Mouse (Mus musculus) adrenal gland, postnatal 4 days (tissue): ENCODE data around the gene Nenf. TPM values are rescaled to one million over a fixed set of nuclear protein-coding genes. Genes with fewer than 3 reads are reported as not detected.

Source experiments
- DNase-seq, 2 experiments: peaks; one replicate each; pipeline ENCODE4 v3.0.0; 2021 to 2022; ENCODE audit warnings: low spot score in 2 of 2, mixed read lengths in 2 of 2
- total RNA-seq, 2 experiments: library from RNA; stranded (reverse); gene quantifications; 2 replicates each; pipeline ENCODE4 v1.2.3; 2021

Gene Nenf
- total RNA-seq, 2 experiments from 2014 or later: 127 to 129 TPM

DNA sequence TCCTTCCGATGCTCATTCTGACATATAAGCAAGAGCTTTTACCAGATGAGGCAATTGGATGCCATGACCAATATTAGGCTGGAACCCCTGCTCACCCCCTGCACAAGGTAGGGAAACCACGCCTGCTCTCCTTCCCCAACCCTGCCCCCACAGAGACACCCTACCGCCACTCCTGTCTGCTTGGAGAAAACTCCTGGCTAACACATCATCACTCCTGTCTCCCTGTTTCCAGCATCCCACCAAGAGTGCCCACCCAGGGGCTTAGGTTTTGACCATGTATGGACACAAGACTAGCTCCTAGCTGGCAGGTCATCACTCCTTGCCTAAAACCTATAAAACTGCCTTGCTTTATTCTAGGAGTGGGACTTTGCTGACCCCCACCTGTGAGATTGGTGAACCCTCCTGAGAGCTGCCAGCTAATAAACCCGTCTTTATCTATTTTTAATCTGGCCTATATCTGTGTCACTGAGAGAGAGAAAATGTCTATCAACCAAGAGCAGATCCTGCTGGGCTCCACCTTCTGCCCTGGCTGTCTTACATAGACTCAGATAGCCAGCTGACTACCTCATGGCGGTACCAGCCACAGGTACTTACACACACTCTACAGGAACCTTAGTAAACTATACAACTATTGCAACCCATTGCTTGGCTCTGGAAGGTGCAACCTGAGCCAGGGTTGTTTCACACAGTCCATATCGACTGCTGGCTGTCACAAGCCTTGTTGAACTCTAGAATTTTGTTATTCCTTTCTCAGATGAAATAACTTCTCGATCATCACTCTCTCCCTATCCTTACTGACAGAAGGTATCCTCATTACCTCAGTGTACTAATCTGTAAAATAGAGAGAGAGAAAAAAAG lies 7.0 kb upstream of the Nenf start:
- DNase-seq: no peak

DNA sequence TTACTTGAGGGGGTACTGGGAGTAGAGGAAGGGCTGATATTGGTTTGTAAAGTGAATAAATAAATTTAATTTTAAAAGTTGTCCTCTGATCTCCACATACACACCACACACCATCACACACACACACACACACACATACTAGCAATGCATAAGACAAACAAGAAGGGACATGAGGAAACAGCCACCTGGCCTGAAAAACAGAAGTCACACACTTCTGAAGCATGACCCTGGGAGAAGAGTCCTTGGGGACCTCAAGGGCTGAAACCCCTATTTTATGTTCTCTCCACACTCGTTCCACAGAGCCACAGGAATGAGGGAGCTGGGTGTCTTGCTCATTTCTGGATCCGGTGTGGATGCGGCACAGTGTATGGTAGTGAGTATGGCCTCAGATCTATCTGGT lies 5.4 kb upstream of the Nenf start:
- DNase-seq: no peak

DNA sequence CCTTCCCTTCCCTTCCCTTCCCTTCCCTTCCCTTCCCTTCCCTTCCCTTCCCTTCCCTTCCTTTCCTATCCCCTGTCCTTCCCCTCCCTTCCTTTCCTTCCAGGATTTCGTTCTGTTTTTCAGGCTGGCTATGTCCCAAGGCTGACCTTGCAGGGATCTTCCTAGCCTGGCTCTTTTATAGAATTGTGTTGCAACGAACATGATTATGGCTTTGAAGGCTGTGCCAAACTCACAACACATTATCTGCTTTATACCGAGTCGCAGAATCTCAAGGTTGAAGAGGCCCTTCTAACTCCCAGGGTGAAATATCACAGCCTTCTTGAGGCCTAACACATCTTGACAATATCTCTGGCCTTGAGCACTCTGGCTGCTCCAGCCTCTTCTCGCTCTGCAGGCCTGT lies 692 bp upstream of the Nenf start:
- DNase-seq: peak in 1 of 2 experiments; percentile 45

DNA sequence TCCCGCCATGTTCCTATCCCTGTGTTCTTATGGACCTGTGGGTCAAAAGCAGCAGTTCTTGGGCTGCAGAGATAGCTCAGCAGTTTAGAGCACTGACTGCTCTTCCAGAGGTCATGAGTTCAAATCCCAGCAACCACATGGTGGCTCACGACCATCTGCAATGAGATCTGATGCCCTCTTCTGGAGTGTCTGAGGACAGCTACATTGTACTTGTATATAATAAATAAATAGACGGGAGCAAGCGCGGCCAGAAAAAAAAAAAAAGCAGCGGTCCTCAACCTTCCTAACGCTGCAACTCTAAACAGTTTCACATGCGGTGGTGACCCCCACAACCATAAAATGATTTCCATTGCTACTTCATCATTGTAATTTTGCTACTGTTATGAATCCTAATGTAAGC lies 1.2 kb downstream of the Nenf start:
- DNase-seq: no peak

DNA sequence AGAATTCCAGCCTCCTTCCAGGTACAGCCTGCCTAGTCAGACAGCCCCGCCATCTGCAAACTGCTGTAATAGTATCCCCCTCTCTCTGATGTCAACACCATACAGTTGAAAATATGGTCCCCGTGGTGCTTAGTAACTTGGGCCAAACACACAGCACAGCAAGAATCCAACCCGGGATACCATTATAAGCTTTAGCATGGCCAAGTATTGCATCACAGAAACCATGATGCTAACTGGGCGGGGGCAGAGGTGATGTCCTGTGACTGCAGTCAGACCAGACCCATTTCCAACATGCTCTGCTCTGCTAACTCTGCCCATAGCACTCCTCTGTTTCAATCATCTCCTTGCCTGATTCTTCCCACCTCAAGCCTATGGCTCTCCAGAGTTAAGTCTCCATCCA lies 4.1 kb downstream of the Nenf start:
- no peak for DNase-seq

DNA sequence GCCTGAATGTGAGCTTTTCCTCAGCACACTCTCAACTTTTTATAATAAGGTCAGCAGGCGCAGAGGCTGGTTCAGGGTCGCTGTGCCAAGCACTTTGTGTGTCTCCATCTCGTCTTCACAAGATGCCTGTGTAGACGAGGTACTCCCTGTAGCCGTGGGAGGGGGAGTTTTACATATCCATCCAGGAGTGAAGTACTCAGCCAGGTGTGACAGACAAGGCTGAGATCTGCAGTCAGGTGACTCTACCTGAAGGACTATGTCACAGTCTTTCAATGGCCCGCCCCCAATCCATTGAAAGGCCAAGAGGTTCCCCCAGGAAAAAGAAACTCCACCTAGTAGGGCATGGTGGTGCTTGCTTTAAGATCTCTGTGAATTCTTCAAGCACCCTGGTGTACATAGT lies 4.8 kb downstream of the Nenf start:
- no peak for DNase-seq

DNA sequence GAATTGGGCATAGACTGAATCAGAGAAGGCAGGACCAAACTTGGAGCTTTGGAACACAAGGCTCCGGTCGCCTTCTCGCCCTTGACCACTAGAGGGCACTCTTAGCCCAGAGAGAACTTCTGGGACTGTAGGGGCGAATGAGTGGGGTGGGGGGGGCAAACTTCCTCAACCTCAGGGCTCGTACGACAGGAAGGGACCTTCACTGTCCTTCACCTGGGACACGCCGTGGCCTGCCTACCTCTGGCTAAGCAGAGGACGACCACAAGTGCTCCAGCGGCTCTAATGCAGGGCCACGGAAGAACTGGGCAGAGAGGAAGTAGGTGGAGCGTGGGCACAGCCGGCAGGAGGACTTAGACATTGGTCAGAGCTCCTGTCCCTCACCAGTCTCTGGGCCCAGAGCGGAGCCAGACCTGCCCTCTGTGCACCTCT lies 5.5 kb downstream of the Nenf start:
- DNase-seq: peak in 1 of 2 experiments; percentile 70

DNA sequence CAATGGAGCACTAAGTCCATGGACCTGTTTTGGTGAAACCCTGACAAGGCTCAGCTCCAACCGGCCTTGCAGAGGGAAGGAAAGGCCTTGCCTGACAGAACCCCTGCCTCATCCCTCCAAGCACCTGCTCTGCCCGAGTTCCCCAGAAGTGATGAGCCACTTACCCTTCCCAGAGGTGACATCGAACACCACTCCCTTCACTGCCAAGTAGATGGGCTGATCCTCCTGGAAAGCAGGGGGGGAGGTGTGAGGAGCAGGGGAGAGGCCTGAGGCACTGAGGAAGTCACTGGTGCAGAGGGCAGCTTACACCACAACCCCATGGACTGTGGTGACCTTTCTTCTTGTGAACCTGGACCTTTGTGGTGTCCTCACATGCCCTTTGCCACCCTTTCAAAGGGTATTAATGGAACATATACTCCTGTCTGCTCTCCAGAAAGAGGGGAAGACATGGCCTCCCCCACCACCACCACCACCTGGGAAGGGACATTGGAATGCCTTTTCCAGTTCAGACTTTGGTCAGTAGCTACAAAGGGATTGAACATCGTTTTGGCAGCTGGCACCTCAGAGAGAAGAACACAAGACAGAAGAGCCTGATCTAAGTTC lies 6.6 kb downstream of the Nenf start:
- DNase-seq: no peak

DNA sequence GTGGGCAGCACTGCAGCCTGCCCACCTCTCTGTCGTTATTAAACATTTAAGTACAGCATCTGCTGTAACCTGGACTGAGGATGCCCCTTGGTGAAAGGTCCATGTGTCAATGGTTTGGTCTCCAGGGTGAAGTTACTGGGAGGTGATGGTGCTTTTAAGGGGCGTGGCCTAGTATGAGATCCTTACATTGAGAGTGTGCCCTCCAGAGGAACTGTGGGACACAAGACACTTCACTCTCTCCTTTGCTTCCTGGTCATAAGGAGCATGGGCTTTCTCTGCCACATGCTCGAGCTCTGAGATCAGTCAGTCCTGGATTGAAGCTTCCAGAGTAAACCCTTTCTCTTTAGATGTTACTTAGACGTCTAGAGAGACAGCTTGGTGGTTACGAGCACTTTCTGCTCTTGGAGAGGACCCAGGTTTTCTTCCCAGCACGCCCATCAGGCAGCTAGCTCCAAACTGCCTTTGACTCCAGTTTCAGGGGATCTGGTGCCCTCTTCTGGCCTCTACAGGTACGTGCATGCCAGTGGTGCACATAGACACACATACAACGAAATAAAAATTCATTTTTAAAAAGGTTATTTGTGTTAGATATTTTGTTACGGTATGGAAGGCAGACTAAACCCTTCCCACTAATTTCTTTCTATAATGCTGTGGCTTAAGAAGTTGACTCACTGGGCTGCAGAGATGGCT lies 10.1 kb downstream of the Nenf start:
- DNase-seq: no peak

DNA sequence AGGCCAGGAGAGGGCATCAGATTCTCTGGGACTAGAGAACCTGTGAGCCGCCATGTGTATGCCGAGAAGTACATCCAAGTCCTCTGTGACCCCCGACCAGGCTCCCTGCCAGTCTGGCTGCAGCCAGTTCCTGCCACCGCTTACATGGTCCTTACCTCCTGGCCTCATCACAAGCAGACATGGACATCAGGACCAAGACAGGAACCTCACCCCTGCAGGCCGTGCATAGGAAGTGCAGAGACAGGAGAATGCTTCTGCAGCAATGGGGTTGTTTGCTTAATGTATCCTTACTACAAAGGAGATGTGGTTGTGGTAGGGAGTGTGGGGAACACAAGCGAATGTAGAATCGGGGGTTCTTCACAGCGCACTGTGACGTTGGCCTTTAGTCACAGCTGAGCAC lies 11.7 kb downstream of the Nenf start:
- DNase-seq: no peak

DNA sequence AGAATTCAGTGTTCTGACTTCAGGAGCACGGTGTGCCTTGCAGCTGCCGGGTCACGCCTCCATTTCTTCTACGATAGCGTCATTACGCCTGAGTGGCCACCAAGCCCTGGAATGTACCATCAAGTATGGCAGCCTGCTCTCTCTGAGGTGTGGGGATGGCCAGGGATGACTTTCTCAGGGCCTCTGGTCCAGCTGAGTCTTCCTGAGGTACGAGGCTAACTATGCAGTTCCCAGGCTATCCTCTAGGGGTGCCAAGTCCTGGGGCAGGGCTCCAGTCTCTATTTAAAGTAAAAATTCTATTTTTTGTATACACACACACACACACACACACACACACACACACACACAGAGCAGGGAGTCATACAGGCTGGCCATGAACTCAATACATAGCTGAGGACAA lies 12.4 kb downstream of the Nenf start:
- DNase-seq: no peak

DNA sequence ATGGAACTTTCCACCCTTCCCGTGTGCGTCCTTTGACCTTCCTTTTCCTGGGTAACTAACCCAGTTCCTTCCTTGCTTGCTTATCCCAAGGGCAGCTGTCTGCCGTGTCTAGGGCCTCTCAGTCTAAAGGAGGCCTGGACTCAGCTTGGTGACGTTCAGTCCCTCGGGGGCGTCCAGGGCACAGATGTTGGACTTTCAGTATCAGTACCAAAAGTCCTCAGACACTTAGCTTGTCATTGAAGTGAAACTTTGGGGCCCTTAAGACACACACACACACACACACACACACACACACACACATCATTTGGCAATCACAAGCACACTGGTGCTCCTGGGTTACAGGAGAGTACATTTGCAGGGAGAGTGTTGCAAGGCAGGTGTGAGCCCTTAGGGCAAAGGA lies 13.8 kb downstream of the Nenf start:
- no peak for DNase-seq

DNA sequence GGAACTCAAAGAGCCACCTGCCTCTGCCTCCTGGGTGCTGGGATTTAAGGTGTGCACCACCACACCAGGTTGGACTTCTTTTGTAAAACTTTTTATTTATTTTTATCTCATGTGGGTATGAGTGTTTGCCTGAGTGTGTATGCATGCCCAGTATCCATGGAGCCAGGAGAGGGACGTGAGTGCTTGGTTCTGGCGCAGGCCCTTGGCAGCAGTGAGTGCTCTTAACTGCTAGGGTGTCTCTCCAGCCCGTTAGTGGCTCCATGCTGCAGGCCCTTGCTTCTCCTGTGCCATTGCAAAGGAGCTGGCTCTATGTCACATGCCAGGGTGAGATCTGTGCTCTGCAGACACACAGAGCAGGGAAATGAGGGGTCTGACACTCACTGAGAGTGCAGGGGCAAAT lies 14.3 kb downstream of the Nenf start:
- DNase-seq: no peak

DNA sequence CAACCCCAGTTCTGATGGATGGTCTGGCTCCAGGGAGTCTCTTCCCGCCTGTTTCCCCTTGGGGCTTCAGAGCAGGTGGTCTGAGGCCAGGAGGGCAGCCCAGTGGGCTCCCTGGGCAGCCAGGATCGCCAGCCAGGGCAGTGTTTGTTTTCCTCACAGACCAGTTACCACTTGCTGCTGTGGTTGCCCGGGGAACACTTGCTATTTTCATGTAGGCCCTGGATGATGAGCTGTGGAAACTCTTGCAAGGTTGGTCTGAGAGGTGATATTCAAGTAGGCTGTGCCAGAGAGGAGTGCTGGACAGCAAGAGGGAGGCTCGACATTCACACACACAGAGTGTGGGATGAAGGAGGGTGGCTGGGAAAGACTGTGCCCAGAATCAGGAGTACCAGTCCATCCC lies 16.1 kb downstream of the Nenf start:
- no peak for DNase-seq

DNA sequence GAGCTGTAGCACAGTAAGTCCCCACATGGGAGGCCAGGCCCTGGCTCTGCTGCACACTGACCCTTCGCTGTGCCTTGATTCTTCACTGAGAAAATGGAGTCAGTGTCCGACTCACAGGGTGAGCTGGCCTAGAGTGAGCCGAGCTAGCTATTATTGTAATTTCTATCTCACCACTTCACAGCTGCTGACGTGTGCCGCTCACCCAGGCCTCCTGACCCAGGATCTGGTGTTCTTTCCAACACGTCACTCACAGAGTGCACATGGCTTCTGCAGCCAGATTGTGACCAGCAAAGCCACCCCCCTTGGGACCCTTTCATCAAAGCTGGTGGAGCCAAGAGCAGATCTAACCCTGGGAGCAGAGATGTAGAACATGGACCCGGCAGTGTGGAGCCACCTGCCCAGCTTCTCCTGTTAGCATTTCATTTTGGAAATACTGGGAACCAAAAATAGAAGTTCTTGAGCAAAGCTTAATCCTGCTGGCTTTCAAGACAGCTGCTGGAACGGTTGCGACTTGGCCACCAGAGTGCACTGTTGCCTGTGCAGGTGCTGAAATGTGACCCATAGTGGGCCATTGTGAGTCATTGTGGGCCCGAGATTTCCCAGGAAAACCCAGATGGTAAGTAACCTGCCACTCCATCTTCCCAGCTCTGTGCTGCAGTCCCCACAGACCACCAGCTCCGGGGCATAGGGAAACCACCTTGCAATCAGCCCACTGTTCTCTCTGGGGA lies 18.6 kb downstream of the Nenf start:
- peak in 1 of 2 experiments; percentile 26 for DNase-seq

DNA sequence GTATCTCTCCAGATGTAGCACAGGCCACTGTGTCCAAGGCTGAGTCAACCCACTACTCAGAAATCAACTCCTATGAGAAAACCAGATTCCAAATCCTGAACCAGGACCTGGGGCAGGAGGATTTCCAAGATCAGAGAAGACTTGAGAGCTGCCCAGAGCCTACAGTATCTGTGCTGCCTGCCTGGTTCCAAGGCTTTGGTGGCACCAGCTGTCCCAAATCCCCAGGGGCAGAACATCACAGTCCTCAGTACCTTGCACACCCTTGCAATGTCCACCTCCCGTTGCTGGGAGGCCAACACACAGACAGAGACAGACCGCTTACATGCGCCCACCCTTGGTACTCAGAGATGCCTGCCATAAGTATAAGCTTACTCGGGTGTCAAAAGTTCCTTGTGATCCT lies 19.7 kb downstream of the Nenf start:
- no peak for DNase-seq

DNA sequence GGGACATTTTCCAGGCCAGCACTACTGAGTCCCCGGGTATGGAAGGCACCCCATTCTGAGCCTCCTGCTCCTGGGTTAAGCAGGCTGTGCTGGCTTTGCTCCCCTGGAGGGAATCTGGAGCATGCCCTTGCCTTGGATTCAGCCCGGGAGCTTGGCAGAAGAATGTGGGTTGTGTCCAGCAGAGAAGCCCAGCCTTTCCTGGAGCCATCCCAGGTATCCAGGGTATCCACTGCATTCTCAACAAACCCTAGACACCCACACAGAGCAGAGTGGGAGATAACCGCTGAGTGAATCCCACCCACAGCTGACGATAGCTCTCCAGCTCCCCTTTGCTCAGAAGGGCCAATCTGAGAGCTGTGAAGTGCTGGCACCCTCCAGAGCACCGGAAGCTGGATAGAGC lies 21.5 kb downstream of the Nenf start:
- DNase-seq: no peak

DNA sequence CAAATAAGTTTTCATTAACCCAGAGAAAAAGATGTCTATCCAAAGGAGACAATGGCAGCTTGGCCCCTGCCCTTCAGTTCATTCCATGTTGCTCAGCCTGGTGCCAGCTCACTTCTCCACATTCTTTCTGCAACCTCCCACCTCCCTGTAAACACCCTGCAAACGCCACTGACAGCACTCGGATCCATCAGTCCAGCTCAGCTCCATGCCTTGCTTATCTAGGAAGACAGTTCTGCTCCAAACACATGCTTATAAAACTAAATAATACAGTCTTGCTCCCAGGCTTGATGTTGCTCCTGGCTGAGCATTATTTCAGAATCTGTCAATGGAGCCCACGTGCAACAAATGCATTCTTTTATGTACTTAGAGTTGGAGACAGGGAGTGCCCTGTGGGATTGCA lies 22.2 kb downstream of the Nenf start:
- no peak for DNase-seq

DNA sequence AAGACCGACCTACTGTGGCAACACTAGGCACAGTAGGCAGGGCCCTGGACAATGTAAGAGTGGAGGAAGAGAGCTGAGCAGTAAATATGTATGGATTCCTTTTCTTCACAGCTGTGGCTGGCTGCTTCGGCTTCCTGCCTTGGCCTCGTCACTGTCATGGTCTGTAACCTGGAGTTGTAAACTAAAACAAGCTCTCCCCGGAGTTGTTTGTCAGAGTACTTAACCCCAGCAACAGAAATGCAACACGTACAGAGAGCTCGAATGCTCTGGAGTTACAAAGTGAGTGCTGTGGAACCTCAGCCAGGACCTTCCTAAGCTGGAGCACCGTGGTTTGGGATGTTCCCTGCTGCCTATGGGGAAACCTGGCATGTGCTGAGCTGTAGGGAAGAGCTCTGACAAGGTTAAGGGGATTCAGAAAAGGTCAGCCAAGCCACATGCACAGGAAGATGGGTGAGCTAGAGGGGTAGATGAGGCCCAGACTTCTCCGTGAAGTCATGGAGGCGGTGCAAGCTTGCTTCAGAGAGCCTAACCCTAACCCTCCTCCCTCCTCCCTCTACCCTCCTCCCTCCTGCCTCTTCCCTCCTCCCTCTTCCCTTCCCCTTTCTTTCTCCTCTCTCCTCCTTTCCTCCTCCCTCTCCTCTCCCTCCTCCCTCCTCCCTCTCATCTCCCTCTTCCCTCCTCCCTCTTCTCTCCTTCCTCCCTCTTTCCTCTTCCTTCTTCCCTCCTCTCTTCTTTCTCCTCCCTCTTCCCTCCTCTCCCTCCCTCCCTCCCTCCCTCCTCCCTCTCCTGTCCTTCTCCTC lies 23.8 kb downstream of the Nenf start:
- no peak for DNase-seq

DNA sequence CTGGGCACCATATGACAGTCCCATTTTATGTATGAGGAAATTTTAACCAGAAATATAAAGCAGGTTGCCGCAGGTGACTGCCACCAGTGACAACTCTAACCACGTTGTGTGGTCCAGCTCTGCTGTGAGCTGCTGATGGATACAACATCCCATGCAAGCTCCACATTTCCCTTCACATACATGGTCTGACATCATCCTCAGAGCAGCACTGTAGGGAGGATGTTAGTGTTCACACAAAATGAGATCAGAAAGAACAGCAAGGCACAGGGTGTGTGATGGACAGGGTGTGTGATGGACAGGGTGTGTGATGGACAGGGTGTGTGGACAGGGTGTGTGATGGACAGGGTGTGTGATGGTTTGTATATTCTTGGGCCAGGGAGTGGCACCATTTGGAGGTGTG lies 24.9 kb downstream of the Nenf start:
- no peak for DNase-seq

DNA sequence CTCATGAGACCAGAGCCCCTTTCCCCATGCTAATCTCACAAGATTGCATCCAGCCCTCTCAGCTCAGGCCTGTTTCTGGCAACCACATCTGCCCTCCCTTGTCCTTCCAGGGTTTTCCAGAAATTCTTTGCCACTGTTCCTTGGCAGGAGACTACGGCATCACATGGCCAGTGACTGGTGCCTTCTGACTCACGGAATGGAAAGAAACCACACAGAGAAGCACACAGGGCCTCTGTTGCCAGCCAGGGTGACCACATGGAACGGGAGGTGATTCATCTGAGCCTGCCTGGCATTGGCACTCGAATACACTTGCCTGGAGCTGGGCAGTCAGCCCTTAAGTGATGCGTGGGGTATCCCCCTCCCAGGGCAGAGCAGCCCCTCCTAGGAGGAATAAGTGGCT lies 25.6 kb downstream of the Nenf start:
- peak in 1 of 2 experiments; percentile 40 for DNase-seq
